Mouse (Mus musculus): ENCODE measurements around the gene Prkag2.
A peak's percentile ranks its signal among the peaks of the same experiment; 100 is the strongest.
"Not testable (repeated sequence)": the region's sequence is repeated elsewhere in the genome, so short reads cannot be mapped to it uniquely, and the experiment has no call there.

The Prkag2 gene

DNA sequence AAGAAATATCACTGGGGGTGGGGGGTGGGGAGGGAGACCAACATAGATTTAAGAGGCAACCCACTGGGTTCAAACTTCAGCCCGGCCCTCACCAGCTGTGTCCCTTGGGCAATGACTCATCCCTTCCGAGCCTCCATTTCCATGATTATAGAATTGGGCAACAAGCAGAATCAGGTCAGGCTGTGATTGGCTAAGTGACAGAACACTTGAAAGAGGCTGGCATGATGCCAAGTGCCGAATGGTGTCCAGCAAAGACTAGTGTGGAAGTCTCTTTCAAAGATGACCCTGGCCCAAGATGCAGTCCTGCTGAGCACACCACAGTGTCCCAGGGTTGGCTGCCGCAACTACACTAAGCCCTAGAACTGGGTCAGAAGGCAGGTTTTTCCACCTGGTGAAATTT, 14.2 kb downstream of the Prkag2 start:
- peak; percentile 77 for DNase-seq

DNA sequence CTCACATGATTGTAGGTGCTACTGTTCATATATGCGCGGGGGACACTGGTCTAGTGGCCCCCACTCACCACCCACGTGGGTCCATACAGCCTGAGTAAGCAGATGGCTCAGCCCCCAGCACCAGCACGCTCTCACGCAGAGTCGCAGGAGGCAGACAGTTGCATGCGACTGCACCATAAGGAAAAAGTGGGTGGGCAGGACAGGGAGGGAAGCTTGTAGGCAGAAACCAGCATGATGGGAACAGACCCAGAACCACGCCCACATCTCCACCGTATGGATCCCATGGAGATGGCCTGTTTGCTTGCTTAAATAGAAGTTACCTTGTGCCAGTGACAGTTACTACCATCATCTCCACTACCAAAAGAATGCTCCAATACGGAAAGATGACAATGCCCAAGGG, 15.3 kb downstream of the Prkag2 start:
- DNase-seq, result peak; percentile 71

DNA sequence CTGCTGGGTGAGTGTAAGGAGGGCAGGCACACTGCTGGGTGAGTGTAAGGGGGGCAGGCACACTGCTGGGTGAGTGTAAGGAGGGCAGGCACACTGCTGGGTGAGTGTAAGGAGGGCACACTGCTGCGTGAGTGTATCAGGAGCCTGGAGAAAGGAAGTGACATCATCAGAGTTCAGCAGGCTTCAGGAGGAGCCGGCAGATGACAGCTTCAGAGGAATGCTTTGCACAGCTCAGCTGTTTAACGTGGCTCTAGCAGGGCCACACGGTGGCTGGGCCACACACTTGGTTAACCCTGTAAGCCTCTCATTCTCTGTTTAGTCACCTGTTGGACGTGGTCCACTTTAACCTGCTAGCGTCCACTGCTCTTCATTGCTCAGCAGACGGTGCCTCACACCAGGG, 16.6 kb downstream of the Prkag2 start:
- DNase-seq, result no peak

DNA sequence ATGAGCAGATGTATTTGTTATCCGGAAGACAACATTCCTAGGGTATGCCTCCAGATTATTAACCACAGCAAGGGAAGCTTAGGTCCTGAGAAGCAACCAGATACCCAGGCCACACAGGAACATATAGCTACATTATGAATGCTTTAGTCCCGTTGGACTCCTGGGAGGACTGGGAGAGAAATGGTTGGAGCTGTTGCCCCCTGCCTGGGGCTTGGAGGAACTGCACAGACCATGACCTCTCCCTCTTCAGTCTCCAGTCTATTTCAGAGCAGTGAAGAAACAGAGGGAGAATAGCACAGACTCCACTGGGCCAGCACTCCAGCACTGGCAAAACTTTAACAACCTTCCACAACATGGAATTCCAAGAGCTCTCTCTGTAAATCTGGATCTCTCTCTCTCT, 17.9 kb downstream of the Prkag2 start:
- no peak for DNase-seq

DNA sequence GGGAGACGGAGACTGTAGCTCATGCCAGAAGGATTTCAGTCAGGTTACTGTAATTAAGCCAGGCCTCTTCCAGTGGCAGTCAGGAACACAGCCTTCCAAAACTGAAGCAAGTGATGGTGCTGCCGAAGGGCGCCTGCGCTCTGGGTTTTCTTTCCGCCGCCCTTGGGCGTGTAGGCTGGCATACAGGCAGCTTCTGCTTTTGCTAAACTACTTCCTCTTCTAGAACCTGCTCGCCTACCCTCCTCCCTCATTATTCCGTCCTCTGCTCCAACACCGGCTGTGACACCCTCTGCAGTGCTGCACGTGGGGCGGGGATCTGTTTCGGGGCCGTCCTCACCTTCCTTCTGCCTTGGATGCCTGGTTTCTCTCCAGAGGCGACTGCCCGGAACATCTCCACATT, 18.9 kb downstream of the Prkag2 start:
- DNase-seq, result peak; percentile 48

DNA sequence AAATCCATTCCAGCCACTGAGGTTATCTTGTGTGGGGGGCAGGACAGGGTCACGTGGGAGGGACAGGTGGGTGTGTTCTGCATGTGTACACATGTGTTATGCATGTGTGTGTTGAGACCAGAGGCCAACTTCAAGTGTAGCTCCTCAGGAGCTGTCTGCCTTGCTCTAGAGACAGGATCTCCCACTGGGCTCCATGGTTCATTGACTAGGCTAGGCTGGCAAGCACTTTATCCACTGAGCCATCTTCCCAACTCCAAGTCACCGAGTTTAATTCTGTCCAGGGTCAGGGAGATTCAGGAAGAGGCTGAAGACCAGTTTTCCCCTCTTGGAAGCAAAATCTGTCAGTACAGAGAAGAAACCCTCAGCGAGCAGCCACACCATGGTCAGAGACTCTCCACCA, 19.4 kb downstream of the Prkag2 start:
- DNase-seq, result no peak

DNA sequence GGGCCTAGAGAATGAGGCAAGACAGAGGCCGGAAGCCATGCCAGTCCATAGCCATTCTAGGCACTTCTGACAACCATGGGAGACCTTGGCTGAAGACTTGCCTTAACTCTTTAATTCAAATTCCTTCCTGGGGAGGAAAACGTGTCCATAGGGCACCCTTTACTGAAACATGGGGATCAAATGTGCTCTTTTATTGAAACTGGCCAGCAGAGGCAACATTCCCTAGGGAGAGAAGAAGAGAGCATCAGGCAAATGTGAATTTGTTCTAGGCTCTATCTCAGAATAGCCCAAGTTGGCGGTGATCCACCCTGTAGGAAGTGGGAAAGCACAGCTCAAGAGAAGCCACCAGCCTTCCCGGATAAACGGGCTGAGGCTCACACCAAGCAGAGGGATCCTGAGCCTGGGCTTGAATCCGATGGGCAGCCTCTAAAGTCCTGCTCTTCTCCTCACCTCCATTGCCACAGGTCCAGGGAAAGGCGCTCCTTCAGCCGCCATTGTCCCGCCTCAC, 19.9 kb downstream of the Prkag2 start:
- peak; percentile 72 for DNase-seq

DNA sequence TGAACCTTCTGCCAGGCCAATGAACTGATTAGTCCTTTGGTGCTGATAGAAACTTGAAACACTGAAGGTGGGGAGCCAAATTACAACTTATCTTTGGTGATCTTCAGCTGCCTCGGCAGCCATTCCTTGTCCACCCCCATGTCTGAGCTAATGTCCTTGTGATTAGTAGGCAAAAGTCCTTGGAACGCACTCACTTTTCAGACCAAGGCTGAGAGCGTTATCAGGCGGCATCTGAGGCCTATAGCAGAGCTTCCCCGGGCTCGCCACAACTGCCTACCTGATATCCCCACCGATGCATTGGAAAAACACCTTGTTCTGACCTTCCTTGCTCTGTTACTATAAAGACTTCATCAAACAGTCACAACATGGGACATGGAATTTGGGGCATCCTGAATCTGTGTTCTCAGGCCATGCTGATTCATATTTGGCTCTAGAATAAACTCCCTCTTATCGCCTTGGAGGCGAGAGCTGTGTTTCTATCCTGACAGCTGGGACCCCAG, 20.6 kb downstream of the Prkag2 start:
- DNase-seq, result no peak

DNA sequence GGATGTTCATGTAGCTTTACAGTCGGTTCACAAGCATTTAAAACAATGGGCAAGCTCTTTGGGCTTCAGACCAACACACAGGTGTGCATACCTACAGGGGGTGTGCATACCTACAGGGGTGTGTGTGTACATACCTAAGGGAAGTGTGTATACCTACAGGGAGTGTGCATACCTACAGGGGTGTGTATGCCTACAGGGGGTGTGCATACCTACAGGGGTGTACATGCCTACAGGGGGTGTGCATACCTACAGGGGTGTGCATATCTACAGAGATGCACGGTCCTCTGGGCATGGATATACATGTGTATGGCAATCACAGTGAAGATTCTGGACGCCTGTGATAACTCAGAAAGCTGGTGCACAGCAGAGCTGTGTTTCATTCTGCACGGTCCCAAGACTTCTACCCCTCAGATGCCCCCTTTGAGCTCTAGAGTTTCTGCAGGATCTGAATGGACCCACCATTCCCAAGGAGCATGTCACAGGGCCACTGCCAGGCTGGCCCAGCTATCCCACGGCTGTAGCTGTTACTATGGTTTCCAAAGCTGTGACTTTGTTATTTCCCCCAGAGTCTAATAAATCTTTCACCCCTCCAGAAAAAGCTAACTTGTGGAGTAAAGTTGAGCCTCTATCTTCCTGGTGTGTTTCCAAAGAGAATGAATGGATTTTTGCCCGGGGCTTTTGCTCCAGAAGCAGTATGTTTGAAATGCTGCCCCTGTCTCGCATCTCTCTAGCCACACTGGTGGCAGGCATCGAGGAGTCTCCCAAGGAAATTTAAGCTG, 22.4 kb downstream of the Prkag2 start:
- DNase-seq, result no peak

DNA sequence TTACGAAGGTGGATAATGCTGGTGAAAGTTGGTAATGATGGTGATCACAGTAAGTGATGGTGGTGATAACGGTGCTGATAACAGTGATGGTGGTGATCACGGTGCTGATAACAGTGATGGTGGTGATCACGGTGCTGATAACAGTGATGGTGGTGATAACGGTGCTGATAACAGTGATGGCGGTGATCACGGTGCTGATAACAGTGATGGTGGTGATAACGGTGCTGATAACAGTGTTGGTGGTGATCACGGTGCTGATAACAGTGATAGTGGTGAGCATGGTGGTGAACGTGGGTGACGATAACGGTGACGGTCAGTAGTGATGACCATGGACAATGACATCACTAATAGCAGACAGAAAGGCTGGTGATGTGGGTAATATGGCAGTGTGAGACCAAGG, 23.2 kb downstream of the Prkag2 start:
- DNase-seq, result not testable (repeated sequence)

DNA sequence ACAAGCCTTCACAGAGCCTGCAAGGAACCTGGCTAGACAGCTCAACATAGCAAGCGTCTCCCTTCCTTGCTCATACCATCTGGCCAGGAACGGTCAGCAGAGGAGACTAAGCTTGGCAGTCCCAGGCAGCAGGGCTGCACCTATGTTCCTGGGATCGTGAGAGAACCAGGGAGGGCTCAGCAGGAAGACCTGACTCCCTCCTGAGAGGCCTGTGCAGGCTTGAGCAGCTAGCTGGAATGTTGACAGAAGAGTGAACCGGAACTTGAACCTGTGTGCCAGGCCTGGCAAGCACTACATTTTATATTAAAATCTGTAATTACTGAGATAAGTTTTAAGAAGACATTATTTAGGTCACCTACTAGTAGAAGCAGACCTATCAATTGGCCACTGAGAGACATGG, 24.8 kb downstream of the Prkag2 start:
- no peak for DNase-seq

DNA sequence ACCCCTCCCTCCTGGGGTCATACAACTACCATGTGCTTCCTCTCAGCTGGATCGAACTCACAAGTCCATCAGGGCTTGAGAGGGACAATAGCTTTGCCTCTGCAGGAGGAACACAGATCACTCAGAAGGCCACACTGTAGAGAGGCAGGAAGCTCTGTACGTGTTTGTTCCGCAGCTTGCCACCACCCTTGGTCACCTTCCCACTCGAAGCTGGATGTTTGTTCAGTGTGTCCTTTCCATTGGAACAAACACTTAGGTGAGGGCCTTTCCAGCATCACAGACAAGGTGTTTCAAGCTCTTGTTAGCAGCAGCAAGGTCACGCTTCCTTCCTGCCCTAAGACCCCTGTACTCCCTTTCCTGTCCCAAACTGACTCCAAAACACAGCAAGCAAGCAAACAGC, 30.6 kb downstream of the Prkag2 start:
- DNase-seq, result no peak

DNA sequence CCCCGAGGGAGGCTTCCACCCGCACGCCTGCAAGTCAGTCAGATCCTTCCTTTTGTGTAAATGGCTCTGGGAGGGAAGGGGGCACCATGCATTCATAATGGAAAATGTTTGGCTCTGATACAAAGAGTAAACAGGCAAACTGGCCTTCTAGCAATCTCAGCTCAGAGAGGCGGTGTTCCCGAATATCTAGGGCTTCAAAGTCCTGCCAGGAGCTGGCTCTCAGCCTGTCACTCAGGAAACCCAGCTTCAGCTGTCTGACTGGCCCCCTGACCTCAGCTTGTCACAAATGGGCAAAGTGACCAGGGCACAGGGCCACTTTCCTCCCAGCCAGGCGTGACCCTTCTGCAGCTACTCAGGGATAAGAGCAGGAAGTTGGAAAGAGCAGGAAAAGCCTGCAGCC, 33.3 kb downstream of the Prkag2 start:
- DNase-seq, result peak; percentile 26

DNA sequence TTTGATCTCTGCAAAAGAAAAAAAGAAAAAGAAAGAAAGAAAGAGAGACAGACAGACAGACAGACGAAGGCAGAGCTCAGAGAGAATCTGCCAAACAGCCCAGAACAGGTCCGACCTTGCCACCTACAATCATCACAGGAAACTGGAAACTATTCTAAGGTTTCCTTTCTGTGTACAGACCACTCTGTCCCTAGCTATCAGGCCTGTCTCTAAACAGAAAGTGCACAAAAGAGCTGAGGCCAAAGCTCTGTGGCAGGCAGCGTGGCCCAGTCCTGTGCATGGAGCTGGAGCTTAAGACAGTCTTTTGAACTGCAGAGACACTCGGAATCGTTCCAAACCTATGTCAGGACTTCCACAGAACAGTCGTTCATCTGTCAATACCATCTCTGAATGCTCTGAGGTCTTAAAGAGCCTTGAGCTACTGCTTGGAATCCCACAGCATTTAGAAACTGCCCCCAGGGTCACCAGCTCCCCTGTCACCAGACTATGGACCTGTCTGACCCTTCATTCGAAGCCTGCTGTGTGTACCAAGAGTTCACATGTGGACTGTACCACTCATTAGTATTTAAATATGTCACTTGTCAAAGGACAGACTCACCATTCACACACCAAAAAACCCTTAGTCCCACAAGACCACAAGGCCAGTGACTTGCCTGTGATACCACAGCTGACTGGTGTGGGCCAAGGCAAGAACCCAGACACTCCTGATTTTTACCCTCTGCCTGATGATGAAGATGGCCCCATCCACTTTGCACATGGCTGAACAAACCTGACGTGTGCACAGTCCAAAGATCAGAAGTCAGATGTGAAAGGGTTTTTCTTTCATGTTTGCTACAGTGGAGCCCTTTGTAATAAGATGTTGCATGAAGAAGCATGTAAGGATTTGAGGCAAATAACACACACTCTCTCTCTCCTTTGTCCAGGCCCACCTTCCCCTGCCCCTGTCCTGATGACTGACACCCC, 35.9 kb downstream of the Prkag2 start:
- no peak for DNase-seq

DNA sequence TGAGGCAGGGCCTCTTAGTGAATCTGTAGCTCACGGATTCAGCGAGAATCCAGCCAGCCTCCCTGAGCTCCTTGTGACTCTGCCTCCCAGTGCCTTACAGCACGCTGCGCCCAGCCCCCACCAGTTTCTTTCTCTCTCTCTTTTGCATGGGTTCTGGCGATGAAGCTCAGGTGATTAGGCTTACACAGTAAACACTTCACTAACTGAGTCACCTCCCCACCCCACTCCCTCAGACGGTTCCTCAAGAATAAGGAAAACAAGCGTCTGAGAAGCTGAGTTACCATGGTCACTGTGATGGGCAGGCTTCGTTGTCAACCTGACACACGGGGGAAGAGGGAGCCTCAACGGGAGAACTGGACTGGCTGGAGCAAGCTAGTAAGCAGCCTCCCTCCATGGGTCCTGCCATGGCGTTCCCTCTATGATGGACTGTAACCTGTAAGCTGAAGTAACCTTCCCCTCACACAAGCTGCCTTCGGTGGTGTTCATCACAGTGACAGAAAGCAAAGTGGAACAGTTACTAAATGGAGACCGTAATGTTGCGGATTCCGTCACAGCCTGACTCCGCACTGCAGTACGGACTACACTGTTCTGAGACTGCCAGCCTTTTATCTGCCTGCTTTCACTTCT, 37.8 kb downstream of the Prkag2 start:
- DNase-seq, result no peak

DNA sequence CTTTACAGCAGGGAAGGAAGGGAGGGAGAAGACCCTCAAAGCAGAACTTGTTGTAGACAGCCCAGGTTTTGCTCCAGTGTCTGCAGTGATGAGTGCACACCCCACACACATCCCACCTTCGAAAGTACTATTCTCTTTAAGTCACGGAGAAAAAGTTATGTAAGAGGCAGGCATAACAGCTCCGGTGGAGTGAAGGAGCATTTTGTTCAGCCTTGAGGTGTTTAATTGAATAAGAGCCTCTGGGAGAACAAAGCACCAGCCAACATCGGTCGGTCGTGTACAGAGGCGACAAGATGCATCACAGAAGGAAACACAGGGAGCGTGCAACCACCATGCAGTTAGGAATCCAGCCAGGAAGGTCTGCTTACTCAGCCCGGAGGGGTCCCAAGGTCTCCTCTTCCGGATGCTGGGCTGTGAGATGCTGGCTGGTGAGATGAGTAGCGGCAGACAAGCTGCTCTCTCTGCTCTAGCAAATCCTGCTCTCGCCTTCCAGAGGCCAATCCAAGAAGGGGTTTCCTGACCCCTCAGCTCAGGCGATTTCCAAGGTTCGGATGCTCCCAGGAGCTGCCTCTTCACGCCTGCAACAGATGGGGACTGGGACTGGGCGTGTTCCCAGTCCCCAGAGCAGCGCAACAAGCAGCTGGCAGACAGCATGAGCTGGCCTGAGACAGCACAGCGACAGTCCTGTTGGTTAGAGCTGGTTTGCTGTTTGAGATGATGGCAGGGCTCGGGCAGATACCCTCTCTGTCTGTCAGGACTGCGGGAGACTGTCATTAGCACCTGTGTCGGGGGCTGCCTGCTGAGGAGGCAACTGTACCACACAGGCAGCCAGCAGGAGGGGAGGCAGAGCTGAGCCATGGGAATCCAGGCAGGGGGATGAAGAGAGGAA, 41.3 kb downstream of the Prkag2 start:
- DNase-seq, result peak; percentile 36

DNA sequence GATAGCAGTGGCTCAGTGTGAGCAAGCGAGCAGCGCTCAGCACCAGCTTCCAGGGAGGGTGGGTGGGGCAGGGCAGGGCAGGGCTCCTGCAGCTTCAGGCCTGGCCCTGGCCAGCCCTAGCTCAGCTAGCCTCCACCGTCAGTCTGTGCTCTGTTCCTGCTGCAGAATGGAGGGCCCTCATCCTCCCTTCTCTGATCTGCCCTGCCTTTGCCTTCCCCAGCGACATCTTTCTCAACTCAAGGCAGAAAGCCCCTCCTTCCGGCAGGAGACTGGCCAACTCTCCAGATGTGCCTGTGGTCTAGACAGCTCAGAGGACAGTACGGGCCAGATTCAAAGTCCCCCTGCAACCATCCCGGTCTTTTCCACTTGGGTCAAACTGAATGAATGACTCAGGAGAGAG, 42.0 kb downstream of the Prkag2 start:
- no peak for DNase-seq

DNA sequence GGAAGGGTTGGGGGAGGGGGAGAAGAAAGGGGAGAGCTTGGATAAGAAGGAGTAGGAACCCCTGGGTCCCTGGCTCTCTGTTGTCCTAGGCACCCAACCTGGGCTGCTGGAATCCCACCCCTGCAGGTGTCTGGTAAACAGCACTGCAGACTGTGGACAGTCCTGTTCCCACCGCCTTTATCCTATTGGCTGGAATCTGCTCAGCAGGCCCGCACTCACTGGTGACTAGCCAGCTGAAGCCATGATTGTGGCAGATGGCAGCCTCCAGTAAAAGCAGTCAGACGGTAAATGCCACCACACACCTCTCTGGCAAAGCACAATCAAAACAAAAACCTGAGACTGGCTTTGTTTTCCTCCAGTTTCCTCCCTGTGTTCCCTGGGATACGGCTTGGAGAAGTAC, 45.2 kb downstream of the Prkag2 start:
- no peak for DNase-seq

DNA sequence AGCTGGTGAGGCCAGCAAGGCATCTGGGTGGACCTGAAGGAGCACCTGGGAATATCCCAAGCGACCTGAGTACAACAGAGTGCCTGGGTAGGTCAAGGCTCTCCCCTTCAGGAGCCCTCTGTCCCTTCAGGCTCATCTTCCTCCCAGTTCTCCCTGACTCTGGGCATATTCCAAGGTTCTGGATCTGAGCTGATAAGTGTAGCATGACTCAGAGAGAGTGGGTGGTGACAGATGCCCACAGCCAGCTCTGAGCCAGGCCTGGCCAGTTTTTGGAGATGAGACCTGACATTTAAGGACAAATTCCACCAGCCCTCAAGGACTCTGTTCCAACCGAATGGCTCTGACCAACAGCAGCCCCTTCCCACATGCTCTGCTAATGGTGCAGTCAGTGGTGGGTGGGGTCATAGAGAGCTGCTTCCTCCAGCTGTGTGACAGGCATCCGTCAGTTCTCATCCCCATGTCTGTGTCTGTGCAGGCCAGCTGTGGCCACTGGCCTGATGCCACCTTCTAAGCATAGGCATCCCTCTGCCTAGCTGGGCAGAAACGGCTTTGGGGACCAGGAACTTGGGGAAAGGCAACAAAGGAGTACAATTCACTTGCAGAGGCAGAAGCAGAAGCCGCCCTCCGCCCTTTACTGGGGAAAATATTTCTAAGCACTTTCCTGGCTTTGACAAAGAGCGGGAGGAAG, 46.3 kb downstream of the Prkag2 start:
- peak; percentile 32 for DNase-seq

DNA sequence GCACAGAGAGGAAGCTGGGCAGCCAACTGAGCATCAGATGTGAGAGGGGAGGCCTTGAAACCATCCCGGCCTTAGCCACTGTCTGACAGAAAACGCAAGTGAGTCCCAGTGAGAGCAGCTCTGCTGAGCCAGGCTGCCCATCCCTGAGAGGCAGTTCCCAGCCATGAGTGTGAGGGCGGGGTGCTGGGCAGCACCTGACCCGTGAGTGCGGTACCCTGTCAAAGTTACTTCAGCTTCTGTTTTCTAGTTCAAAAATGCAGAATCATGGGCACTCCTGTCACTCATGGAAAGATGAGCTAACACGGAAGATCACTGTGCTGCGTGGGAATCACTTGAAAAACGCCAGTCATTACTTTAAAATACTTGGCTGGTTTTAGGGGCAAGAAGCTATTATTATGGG, 49.6 kb downstream of the Prkag2 start:
- no peak for DNase-seq

DNA sequence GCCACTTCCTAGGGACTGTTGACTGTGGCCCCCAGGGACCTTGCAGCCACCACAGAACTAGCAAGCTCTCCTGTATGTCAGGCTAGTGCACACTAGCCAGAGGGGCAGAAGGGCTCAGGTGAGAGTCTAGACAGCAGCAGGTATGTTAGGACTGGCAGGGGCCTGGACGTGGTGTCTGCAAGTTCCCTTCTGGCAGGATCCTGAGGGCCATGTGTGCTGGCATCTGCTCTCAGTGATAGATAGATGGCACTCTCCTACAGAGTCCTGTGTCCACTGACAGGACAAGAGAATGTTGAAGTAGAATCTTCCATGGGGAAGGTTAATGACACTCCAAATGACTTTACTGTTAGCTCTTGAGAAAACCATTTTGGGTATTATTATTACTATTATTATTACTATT, 52.8 kb downstream of the Prkag2 start:
- no peak for DNase-seq

DNA sequence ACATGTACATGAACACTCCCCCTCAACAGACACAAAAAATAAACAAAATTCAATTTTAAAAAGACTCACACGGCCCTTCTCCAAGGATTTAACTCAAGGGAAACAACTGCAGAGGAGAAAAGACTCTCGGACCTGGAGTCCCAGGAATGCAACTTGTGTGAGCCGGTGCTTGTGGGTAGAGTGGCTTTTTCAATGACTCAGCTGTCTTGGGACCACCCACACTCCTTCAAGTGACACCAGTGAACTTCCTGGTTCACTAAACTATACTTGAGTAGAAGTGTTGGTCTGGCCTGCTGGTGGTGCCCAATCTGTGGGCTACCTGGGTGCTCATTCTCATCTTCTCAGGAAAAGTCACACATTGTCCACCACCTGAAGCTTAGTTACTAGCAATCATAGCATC, 53.7 kb downstream of the Prkag2 start:
- DNase-seq, result no peak

Data from right cerebral cortex, postnatal 14 days (tissue).